Comparison of ENCODE assay signal across 16 mouse cellular contexts in genomic region chr15:81845033-81845625, GRCm38 (mm10). TPM values are rescaled to one million over a fixed set of nuclear protein-coding genes. Genes with fewer than 3 reads are reported as not detected.
DNase-seq lines count a peak whose midpoint lies in the region; ATAC-seq and TF ChIP-seq lines count a peak whose summit lies in the region.
"Had no signal": no experiment of that assay in that cellular context is flagged by ENCODE, and none has a peak within 500 bp of the region (broad histone marks: within the 10 kb centered on the region; RNA-seq: fewer than 3 reads in every experiment).

No protein-coding gene starts in this region.

- H3K4me2 ChIP-seq in heart, embryonic 15.5 days = no peak overlapping the region
- no peak overlapping the region for H3K4me2 ChIP-seq in liver, embryonic 11.5 days
- H3K4me2 ChIP-seq in intestine, embryonic 16.5 days (ENCODE audit: low read depth, low read length) = no peak overlapping the region
- H3K4me2 ChIP-seq: embryonic facial prominence, embryonic 12.5 days; hindbrain, embryonic 12.5 days; liver, embryonic 13.5 days had no signal

- no peaks in the 10 kb centered on the region for H3K27me3 ChIP-seq in heart, embryonic 15.5 days
- H3K27me3 ChIP-seq in liver, adult 2 months (ENCODE audit: control insufficient read depth, insufficient read depth, low read length) = no peaks in the 10 kb centered on the region
- H3K27me3 ChIP-seq in liver, embryonic 11.5 days (replicated peaks; ENCODE audit: control insufficient read depth, insufficient read depth, low read length) = no peaks in the 10 kb centered on the region
- H3K27me3 ChIP-seq in intestine, embryonic 16.5 days (replicated peaks; ENCODE audit: control insufficient read depth, insufficient read depth, low read length) = no peaks in the 10 kb centered on the region
- H3K27me3 ChIP-seq: embryonic facial prominence, embryonic 12.5 days; hindbrain, embryonic 12.5 days; liver, embryonic 13.5 days had no signal

- intact Hi-C loops in heart, postnatal 25 days (cut with DNase I) = no loop called here

- peaks cover 26% of the 10 kb centered on the region for H3K4me1 ChIP-seq in heart, embryonic 15.5 days (replicated peaks)
- peaks cover 37% of the 10 kb centered on the region for H3K4me1 ChIP-seq in liver, adult 2 months (ENCODE audit: control insufficient read depth, insufficient read depth, low read length)
- 0 out of 2 replicates have a peak, but pooled peaks cover 5% of the 10 kb centered on the region for H3K4me1 ChIP-seq in liver, embryonic 11.5 days (replicated peaks; ENCODE audit: control insufficient read depth, insufficient read depth, low read length)
- 0 out of 2 replicates have a peak, but pooled peaks cover under 1% of the 10 kb centered on the region for H3K4me1 ChIP-seq in intestine, embryonic 16.5 days (ENCODE audit: control insufficient read depth, insufficient read depth, low read length)
- H3K4me1 ChIP-seq: embryonic facial prominence, embryonic 12.5 days had no signal

- no peaks in the 10 kb centered on the region for H3K9me3 ChIP-seq in heart, embryonic 15.5 days (replicated peaks)
- no peaks in the 10 kb centered on the region for H3K9me3 ChIP-seq in liver, embryonic 11.5 days (ENCODE audit: control insufficient read depth, low read length)
- H3K9me3 ChIP-seq in intestine, embryonic 16.5 days (ENCODE audit: control insufficient read depth, low read length) = no peaks in the 10 kb centered on the region
- H3K9me3 ChIP-seq: embryonic facial prominence, embryonic 12.5 days; hindbrain, embryonic 12.5 days; liver, embryonic 13.5 days had no signal

- peak overlapping the region; percentile 29; the same call in 1 of the 2 replicates for H3K27ac ChIP-seq in heart, embryonic 15.5 days
- peak overlapping the region; percentile 95 for H3K27ac ChIP-seq in liver, adult 2 months (replicated peaks; ENCODE audit: insufficient read depth, low read depth, low read length)
- no peak overlapping the region for H3K27ac ChIP-seq in liver, embryonic 11.5 days (ENCODE audit: low read depth, low read length)
- peak overlapping the region; percentile 49 for H3K27ac ChIP-seq in intestine, embryonic 16.5 days (ENCODE audit: low read length)
- H3K27ac ChIP-seq: embryonic facial prominence, embryonic 12.5 days; hindbrain, embryonic 12.5 days; liver, embryonic 13.5 days had no signal

- H3K9ac ChIP-seq in heart, embryonic 15.5 days = no peak overlapping the region
- H3K9ac ChIP-seq in liver, adult 2 months (ENCODE audit: low read depth, low read length) = peak overlapping the region; percentile 43
- no peak overlapping the region for H3K9ac ChIP-seq in liver, embryonic 11.5 days (ENCODE audit: low read depth, low read length)
- H3K9ac ChIP-seq in intestine, embryonic 16.5 days (ENCODE audit: low read depth, low read length) = no peak overlapping the region
- H3K9ac ChIP-seq: embryonic facial prominence, embryonic 12.5 days; hindbrain, embryonic 12.5 days; liver, embryonic 13.5 days had no signal

- 70% methylated on average over 5 of the region's 5 CpGs for WGBS in heart, embryonic 15.5 days
- WGBS in liver, adult 2 months = 57% methylated on average over 5 of the region's 5 CpGs
- 76% methylated on average over 5 of the region's 5 CpGs for WGBS in liver, embryonic 11.5 days
- WGBS in intestine, embryonic 16.5 days = 79% methylated on average over 5 of the region's 5 CpGs

- no peak for ATAC-seq in heart, embryonic 15.5 days (replicated peaks; ENCODE audit: insufficient number of reproducible peaks, insufficient read depth, low FRiP score, low read depth)
- ATAC-seq in liver, embryonic 11.5 days (replicated peaks; ENCODE audit: low FRiP score) = no peak
- ATAC-seq in intestine, embryonic 16.5 days = no peak
- ATAC-seq: inflammation-experienced regulatory T-cells, adult 6 months had no signal

- H3K36me3 ChIP-seq in heart, embryonic 15.5 days = peaks cover 20% of the 10 kb centered on the region
- H3K36me3 ChIP-seq in liver, adult 2 months (ENCODE audit: control insufficient read depth, insufficient read depth, low read length) = peaks cover 12% of the 10 kb centered on the region
- peaks cover 6% of the 10 kb centered on the region; the same call in 1 of the 2 replicates for H3K36me3 ChIP-seq in liver, embryonic 11.5 days (ENCODE audit: control insufficient read depth, insufficient read depth, low read length)
- peaks cover 4% of the 10 kb centered on the region; the same call in 1 of the 2 replicates for H3K36me3 ChIP-seq in intestine, embryonic 16.5 days (ENCODE audit: control insufficient read depth, insufficient read depth, low read length)

- no peak for TF ChIP-seq CTCF in liver, adult 2 months (IDR thresholded peaks at IDR 0.05; ENCODE audit: low read depth, low read length)

- H3K4me3 ChIP-seq in heart, embryonic 15.5 days = no peak overlapping the region
- H3K4me3 ChIP-seq in liver, adult 2 months (ENCODE audit: insufficient read depth, low read depth, low read length) = no peak overlapping the region
- H3K4me3 ChIP-seq in liver, embryonic 11.5 days (ENCODE audit: low read depth, low read length) = no peak overlapping the region
- H3K4me3 ChIP-seq in intestine, embryonic 16.5 days (ENCODE audit: low read length) = no peak overlapping the region
- H3K4me3 ChIP-seq: embryonic facial prominence, embryonic 12.5 days; hindbrain, embryonic 12.5 days; liver, embryonic 13.5 days had no signal

- DNase-seq in cerebellum, adult 11-12 months = peak; percentile 23
- no peak for DNase-seq in cerebellum, adult 18-20 months
- DNase-seq in heart, postnatal 25 days (ENCODE audit: low spot score) = no peak
- DNase-seq in liver, adult 2 months (ENCODE audit: extremely low read depth, low read depth, low spot score) = no peak
- DNase-seq in liver, embryonic 11.5 days (ENCODE audit: low spot score) = no peak
- DNase-seq in spleen, postnatal 10 days (ENCODE audit: low spot score in 2 of 2) = no peak
- DNase-seq: layer of hippocampus, postnatal 36 days; liver, embryonic 13.5 days; right cerebral cortex, adult 18-20 months; spleen, adult 18-20 months; thymus, postnatal 14 days had no signal

- TF ChIP-seq POLR2A in liver, adult 2 months (IDR thresholded peaks at IDR 0.05; ENCODE audit: extremely low read depth, insufficient read depth, low read length) = no peak

- peaks cover 3% of the 10 kb centered on the region; the same call in 1 of the 2 replicates for H3K79me2 ChIP-seq in liver, adult 2 months (ENCODE audit: control insufficient read depth, insufficient read depth, low read length)

RNA-seq across cellular contexts. Expression of gene Tob2, which starts 13.5 kb away (rescaled TPM):
- 15.8 and 17.6 TPM in 2 replicates for polyA plus RNA-seq in heart, embryonic 15.5 days (2015; fragmentation: Nextera tagmentation; extraction: Ambion mirVana)
- total RNA-seq in heart, postnatal 25 days (2021) = 10 to 100 TPM; 66.9 to 95.5 TPM
- 15.8 and 25.6 TPM in 2 replicates for total RNA-seq in liver, adult 2 months (2014; rRNA removed)
- polyA plus RNA-seq in liver, adult 2 months (2012; rRNA removed) = 20.9 and 21.6 TPM in 2 replicates
- 18.3 and 19.3 TPM in 2 replicates for polyA plus RNA-seq in liver, embryonic 11.5 days (2014; fragmentation: Nextera tagmentation; extraction: Ambion mirVana)
- polyA plus RNA-seq in intestine, embryonic 16.5 days (2015; fragmentation: Nextera tagmentation; extraction: Ambion mirVana) = 25.3 and 28.6 TPM in 2 replicates

RNA-seq across cellular contexts. Expression of gene Phf5a, which starts 26.6 kb away (rescaled TPM):
- polyA plus RNA-seq in heart, embryonic 15.5 days (2015; fragmentation: Nextera tagmentation; extraction: Ambion mirVana) = 70.5 and 97.6 TPM in 2 replicates
- 10 to 100 TPM; 29.7 to 38.0 TPM for total RNA-seq in heart, postnatal 25 days (2021)
- total RNA-seq in liver, adult 2 months (2014; rRNA removed) = 12.3 and 15.6 TPM in 2 replicates
- polyA plus RNA-seq in liver, adult 2 months (2012; rRNA removed) = 27.5 and 28.7 TPM in 2 replicates
- 224 and 237 TPM in 2 replicates for polyA plus RNA-seq in liver, embryonic 11.5 days (2014; fragmentation: Nextera tagmentation; extraction: Ambion mirVana)
- polyA plus RNA-seq in intestine, embryonic 16.5 days (2015; fragmentation: Nextera tagmentation; extraction: Ambion mirVana) = 119 and 122 TPM in 2 replicates

RNA-seq across cellular contexts. Expression of gene Aco2, which starts 27.0 kb away (rescaled TPM):
- polyA plus RNA-seq in heart, embryonic 15.5 days (2015; fragmentation: Nextera tagmentation; extraction: Ambion mirVana) = 610 and 636 TPM in 2 replicates
- total RNA-seq in heart, postnatal 25 days (2021) = 1,000 to 10,000 TPM; 2,060 to 2,092 TPM
- total RNA-seq in liver, adult 2 months (2014; rRNA removed) = 170 and 187 TPM in 2 replicates
- polyA plus RNA-seq in liver, adult 2 months (2012; rRNA removed) = 127 TPM in 2 replicates
- polyA plus RNA-seq in liver, embryonic 11.5 days (2014; fragmentation: Nextera tagmentation; extraction: Ambion mirVana) = 177 and 185 TPM in 2 replicates
- 288 and 307 TPM in 2 replicates for polyA plus RNA-seq in intestine, embryonic 16.5 days (2015; fragmentation: Nextera tagmentation; extraction: Ambion mirVana)

RNA-seq across cellular contexts. Expression of gene Tef, which starts 42.9 kb away (rescaled TPM):
- 22.9 and 25.9 TPM in 2 replicates for polyA plus RNA-seq in heart, embryonic 15.5 days (2015; fragmentation: Nextera tagmentation; extraction: Ambion mirVana)
- 100 to 1,000 TPM in 1 of 2 experiments, 10 to 100 TPM in 1; 64.1 to 135 TPM for total RNA-seq in heart, postnatal 25 days (2021)
- total RNA-seq in liver, adult 2 months (2014; rRNA removed) = 156 and 163 TPM in 2 replicates
- 34.6 and 35.0 TPM in 2 replicates for polyA plus RNA-seq in liver, adult 2 months (2012; rRNA removed)
- 12.0 and 12.6 TPM in 2 replicates for polyA plus RNA-seq in liver, embryonic 11.5 days (2014; fragmentation: Nextera tagmentation; extraction: Ambion mirVana)
- 12.5 and 14.5 TPM in 2 replicates for polyA plus RNA-seq in intestine, embryonic 16.5 days (2015; fragmentation: Nextera tagmentation; extraction: Ambion mirVana)
